Mouse (Mus musculus): ENCODE measurements at regions not wholly inside any gene's neighbourhood (a gene's known extent, or its start where the extent isn't known, plus 50 kb on each side); places are given as distances from the start of the nearest gene placed in this dataset.

DNA sequence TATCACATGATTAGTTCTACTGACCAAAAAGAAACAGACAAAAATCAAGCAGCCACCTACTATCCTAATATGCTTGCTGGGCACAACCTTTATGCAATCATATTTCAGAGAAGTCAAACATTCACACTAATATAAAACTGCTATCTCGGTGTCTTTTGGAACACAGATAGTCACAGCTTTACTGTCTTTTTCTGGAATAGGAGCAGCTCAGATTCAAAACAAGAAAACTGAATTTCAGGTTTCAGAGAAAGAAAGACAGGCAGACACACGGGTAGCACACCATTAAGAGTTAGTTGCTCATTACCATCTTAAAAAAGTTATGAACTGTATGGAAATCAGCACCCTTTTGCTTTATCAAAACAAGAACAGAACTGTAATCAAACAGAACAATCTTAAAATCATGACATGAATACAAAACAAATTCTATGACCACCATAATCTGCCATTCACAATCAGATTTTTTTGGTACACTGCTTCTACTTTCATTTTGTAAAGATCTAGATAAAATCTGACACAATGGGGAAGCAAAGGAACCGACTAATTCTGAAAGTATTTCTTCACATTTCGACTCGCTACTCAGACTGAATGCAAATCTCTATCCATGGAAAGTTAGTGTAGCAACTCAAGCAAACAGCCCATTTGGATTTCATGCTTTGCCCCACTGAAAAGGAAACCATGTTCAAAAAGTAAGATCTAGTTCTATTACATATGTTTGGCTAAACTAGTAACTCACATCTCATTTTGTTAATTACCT lies 315.1 kb downstream of the Tex13c3 start:
- 44% methylated on average over 5 of the region's 5 CpGs for WGBS

DNA sequence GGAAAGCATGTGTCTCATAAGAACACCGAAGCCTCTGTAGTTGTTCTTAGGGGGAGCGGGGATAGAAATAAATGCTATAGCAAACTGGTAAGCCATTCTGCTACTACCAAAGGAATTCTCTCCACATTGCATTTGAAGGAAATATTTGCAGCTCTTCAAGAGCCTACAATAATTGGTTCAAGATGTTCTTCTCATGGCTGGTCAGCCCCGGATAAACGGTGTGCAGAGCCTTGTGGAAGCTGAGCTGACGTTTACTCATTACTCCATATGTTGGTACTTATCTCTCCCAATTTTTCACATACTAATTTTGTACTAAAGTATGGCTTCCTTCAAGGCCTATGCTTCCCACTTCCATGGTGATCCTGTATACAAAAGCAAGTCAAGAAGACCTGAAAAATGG lies 317.0 kb downstream of the Tex13c3 start:
- TF ChIP-seq POLR2A (IDR thresholded peaks at IDR 0.05; ENCODE audit: insufficient read depth, low read depth, low read length), result no peak
- no peak for TF ChIP-seq CTCF (IDR thresholded peaks at IDR 0.05; ENCODE audit: insufficient read depth, low read depth, low read length)
- H3K4me1 ChIP-seq (ENCODE audit: control insufficient read depth, insufficient read depth, low read length), result no peaks in the 10 kb centered on the region
- H3K27ac ChIP-seq (ENCODE audit: insufficient read depth, low read depth, low read length), result no peak overlapping the region
- no peak overlapping the region for H3K4me3 ChIP-seq (ENCODE audit: insufficient read depth, low read depth, low read length)
- 86% methylated on average over 5 of the region's 5 CpGs for WGBS

More for the DNA sequence above, 315.1 kb downstream of the Tex13c3 start:
- no peak for TF ChIP-seq CTCF (IDR thresholded peaks at IDR 0.05; ENCODE audit: insufficient read depth, low read depth, low read length)
- TF ChIP-seq POLR2A (IDR thresholded peaks at IDR 0.05; ENCODE audit: insufficient read depth, low read depth, low read length), result no peak
- H3K4me1 ChIP-seq (ENCODE audit: control insufficient read depth, insufficient read depth, low read length), result no peaks in the 10 kb centered on the region
- H3K4me3 ChIP-seq (ENCODE audit: insufficient read depth, low read depth, low read length), result no peak overlapping the region
- no peak overlapping the region for H3K27ac ChIP-seq (ENCODE audit: insufficient read depth, low read depth, low read length)

DNA sequence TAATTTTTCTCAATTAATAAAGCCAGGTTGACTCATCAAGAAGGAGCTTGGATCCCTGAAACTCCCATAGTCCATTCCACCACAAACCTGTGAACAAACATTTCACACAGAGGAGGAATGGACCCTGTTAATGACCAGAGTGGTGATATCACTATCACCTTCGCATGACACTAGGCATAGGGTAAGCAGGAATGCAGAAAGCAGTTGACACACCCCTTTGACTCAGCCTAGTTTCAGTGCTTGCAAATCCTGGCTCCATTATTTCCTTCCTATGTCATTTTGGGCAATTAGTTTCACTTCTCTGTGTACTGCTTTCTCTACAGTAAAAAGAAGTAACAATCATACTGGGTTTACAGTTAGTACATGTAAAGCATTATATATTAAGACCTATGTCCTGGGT lies 318.2 kb downstream of the Tex13c3 start:
- Histone ChIP-seq H3K27ac (ENCODE audit: insufficient read depth, low read depth, low read length) (no peak overlapping the region), H3K4me3 (ENCODE audit: insufficient read depth, low read depth, low read length) (no peak overlapping the region), H3K4me1 (ENCODE audit: control insufficient read depth, insufficient read depth, low read length) (no peaks in the 10 kb centered on the region)
- TF ChIP-seq POLR2A (IDR thresholded peaks at IDR 0.05; ENCODE audit: insufficient read depth, low read depth, low read length) (no peak), CTCF (IDR thresholded peaks at IDR 0.05; ENCODE audit: insufficient read depth, low read depth, low read length) (no peak)
- 56% methylated on average over 1 of the region's 1 CpGs for WGBS

DNA sequence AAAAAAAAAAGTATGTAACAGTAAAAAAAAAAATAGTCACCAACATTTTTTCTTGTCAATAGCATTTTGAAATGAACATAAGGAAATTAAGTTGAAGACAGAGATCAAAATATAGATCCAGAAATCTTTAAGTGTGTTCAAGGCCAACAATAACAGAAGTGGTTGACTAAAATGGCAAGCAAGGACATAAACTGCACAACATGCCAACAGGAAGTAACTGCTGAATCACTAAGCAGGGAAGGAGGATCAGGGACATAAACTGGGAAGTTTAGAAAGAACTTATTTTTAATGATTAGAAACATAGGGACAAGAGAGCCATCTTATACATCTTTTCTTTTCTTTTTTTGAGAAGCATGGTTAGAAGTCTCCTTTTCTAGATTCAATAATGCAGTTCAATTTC lies 318.8 kb downstream of the Tex13c3 start:
- TF ChIP-seq POLR2A (IDR thresholded peaks at IDR 0.05; ENCODE audit: insufficient read depth, low read depth, low read length) (no peak), CTCF (IDR thresholded peaks at IDR 0.05; ENCODE audit: insufficient read depth, low read depth, low read length) (no peak)

DNA sequence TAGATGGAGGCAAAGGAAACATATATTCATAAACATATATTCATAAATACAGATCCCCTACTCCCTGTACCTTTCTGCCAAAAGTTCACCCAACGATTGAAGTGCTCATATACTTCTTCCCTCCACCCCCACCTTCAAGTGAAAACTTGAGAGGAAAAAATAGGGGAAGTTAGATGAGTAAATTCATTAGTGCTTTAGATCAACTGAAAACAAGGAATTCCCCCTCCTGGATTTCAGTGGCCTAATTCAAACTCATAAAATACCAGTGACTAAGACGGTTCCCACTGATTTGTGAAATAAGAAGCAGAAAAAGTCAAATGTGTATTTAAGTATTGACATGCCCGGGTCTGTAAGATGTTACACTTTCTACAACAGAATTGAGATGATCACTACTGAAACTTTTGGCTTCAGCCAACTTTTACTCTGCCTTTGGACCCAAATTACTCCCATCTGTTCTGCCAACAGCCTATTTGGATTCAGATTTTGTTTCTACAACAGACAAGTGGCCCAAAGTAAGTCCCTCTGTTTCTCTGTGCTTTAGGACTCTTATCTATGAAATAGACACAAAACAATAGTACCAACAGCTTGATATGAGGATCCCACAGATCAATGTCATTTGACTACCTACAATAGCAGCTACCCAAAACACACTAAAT lies 320.7 kb downstream of the Tex13c3 start:
- Histone ChIP-seq H3K27ac (ENCODE audit: insufficient read depth, low read depth, low read length) (no peak overlapping the region), H3K4me3 (ENCODE audit: insufficient read depth, low read depth, low read length) (no peak overlapping the region), H3K4me1 (ENCODE audit: control insufficient read depth, insufficient read depth, low read length) (no peaks in the 10 kb centered on the region)
- 74% methylated on average over 3 of the region's 3 CpGs for WGBS
- TF ChIP-seq POLR2A (IDR thresholded peaks at IDR 0.05; ENCODE audit: insufficient read depth, low read depth, low read length) (no peak), CTCF (IDR thresholded peaks at IDR 0.05; ENCODE audit: insufficient read depth, low read depth, low read length) (no peak)

More for the DNA sequence above, 318.8 kb downstream of the Tex13c3 start:
- H3K4me1 ChIP-seq (ENCODE audit: control insufficient read depth, insufficient read depth, low read length), result no peaks in the 10 kb centered on the region
- H3K27ac ChIP-seq (ENCODE audit: insufficient read depth, low read depth, low read length), result no peak overlapping the region
- no peak overlapping the region for H3K4me3 ChIP-seq (ENCODE audit: insufficient read depth, low read depth, low read length)

DNA sequence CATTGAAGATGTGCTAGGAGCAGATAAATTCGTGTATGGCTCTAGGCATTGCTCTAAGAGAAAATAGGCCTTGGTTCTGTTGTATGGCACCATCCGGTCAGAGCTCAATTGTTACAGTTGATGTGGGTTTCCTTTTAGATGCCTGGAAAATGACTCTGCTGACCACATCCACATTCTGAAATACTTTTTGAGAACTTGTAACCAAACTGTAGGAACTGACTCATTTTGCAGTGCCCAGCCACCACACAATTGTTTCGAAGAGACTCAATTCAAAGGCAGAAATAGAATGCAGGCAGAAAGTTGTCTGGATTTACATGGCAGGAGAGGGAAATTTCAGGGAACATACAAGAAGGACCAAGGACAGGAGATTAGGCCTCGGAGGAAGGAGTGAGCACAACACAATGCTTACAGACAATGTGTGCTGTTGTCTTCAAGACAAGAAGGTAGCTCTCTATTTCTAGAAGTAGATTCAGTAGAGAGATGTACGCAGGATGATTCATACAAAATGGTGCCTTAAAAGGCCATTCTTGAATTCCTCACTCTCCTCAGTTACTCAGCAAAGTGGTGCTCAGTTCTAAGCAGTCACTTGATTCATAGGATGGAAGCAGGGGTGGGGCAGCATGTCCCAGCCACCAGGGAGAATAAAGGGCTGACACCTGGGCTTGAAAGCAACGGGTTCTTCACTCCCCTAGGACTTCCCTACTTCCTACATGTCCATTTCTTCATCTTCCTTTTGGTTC lies 323.5 kb downstream of the Tex13c3 start:
- Histone ChIP-seq H3K4me1 (ENCODE audit: control insufficient read depth, insufficient read depth, low read length) (no peaks in the 10 kb centered on the region), H3K4me3 (ENCODE audit: insufficient read depth, low read depth, low read length) (no peak overlapping the region), H3K27ac (ENCODE audit: insufficient read depth, low read depth, low read length) (no peak overlapping the region)
- no peak for TF ChIP-seq POLR2A (IDR thresholded peaks at IDR 0.05; ENCODE audit: insufficient read depth, low read depth, low read length)
- TF ChIP-seq CTCF (IDR thresholded peaks at IDR 0.05; ENCODE audit: insufficient read depth, low read depth, low read length), result no peak
- WGBS, result 73% methylated on average over 6 of the region's 6 CpGs

DNA sequence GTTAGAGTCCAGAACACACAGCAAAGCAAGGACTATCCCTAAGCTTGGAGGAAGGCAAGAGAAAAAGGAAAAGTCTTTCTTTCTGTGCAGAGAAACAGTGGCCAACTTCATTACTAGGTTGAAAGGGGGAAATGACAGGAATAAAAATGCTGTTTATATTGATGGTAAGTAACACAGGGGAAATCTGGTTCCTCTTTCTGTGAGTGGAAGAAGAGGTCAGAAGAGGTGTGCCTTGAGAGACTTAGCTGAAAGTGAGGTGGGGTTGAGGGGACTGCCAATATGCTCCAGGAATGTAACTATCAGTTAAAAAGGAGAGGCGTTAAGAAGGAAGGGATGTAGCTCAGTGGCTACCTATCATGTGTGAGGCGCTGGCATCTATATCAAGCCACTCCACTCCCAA lies 327.5 kb downstream of the Tex13c3 start:
- Histone ChIP-seq H3K4me3 (ENCODE audit: insufficient read depth, low read depth, low read length) (no peak overlapping the region), H3K27ac (ENCODE audit: insufficient read depth, low read depth, low read length) (no peak overlapping the region), H3K4me1 (ENCODE audit: control insufficient read depth, insufficient read depth, low read length) (no peaks in the 10 kb centered on the region)
- TF ChIP-seq CTCF (IDR thresholded peaks at IDR 0.05; ENCODE audit: insufficient read depth, low read depth, low read length) (no peak), POLR2A (IDR thresholded peaks at IDR 0.05; ENCODE audit: insufficient read depth, low read depth, low read length) (no peak)
- 89% methylated on average over 2 of the region's 2 CpGs for WGBS

DNA sequence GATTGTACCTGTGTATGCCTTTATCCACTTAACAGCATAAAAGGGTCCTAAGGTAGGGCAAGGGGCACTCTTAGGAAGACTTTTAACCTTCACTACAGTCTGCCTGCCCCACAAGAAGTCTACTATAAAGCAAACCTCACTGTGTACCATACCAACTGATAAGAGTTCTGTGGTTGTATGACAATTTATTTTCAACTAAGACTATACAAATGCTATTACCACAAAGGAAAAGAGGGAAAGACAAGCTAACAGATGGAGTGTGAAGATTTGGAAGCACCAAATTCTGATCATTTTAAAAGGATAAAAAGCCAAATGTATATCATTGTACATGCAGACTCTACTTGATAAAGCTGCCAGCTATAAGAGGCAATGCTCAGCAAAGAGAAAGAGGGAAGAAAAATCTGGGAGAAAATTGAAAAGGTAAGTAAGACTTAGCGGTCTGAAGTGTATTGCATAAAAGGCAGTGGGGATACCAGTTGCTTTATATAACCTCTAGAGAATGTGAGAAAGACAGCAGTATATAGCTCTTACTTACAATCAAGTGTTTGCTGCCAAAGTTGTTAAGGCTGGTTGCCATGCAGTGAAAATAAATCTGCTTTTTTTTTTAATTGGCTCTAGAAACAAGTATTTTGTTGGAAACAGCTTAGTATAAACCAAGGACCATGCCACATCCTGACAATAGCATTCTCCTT lies 328.8 kb downstream of the Tex13c3 start:
- H3K27ac ChIP-seq (ENCODE audit: insufficient read depth, low read depth, low read length), result no peak overlapping the region
- no peak for TF ChIP-seq CTCF (IDR thresholded peaks at IDR 0.05; ENCODE audit: insufficient read depth, low read depth, low read length)
- H3K4me1 ChIP-seq (ENCODE audit: control insufficient read depth, insufficient read depth, low read length), result no peaks in the 10 kb centered on the region
- H3K4me3 ChIP-seq (ENCODE audit: insufficient read depth, low read depth, low read length), result no peak overlapping the region
- WGBS, result 90% methylated on average over 1 of the region's 1 CpGs

Measured in olfactory bulb, adult 2 months (tissue).